Mouse (Mus musculus) left cerebral cortex, postnatal 10 days (tissue): Measurements from ENCODE around the gene Med23. TPM values are rescaled to one million over a fixed set of nuclear protein-coding genes. Genes with fewer than 3 reads are reported as not detected.
A peak's percentile ranks its signal among the peaks of the same experiment; 100 is the strongest.

Experiments used
- DNase-seq, 2 experiments: peaks; one replicate each; pipeline ENCODE4 v3.0.0; 2021 to 2022; ENCODE audit warnings: low spot score in 2 of 2, mixed read lengths in 1 of 2; ENCODE audit errors: extremely low spot score in 1 of 2
- intact Hi-C: fragments of 180-260 bp; cut with DNase I; formaldehyde crosslinking; loops from one replicate; pipeline ENCODE4 v1.15.1; 2025
- microRNA-seq: library from miRNA; unstranded; fragments of <30 nt; microRNA quantifications from one replicate; pipeline ENCODE4 v1.2.0, GENCODE M21; 2022
- total RNA-seq, 2 experiments: library from RNA; stranded (reverse); gene quantifications; 2 replicates each; pipeline ENCODE4 v1.2.3; 2021

Gene Med23
- total RNA-seq, 2 experiments from 2014 or later = 28.1 to 30.5 TPM

DNA sequence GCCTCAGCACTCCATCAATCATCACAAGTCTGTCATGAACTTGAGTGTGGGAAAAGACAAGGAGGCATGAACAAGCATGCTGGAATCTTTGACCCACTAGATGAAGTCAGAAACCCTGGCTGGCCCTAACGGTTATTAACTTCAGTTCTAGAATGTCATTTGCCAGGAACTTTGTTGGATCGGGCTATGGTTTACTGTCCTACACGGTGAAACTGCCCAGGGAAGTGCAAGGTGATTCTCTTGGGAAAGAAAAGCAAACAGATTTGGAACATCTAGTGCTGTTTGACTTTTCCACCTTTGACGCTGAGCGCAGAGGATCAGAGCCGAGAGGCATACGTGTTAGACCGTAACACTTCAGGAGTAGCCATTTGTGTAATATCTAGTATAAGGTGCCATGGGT, 81.8 kb downstream of the Med23 start:
- intact Hi-C loops = no loop called here
- DNase-seq = no peak

DNA sequence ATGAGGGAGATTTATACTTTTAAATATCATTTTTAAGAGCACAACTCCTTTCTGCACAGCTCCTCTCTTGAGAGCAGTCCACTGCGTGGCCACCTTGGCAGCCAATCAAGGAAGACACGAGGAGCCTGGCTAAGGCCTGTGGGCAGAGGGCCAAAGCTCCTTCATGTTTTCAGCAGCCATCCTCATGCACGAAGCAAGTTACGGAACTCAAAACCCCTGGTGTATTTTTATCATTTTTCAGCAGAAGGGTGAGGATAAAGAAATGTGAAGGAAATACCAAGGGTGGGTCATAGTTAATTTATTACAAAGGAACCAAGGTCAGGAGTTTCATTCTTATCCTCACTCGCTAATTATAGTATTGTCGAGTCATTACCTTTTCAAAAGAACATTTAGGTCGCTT, 82.8 kb downstream of the Med23 start:
- peak in 1 of 2 experiments; percentile 39 for DNase-seq
- intact Hi-C loops = no loop called here

DNA sequence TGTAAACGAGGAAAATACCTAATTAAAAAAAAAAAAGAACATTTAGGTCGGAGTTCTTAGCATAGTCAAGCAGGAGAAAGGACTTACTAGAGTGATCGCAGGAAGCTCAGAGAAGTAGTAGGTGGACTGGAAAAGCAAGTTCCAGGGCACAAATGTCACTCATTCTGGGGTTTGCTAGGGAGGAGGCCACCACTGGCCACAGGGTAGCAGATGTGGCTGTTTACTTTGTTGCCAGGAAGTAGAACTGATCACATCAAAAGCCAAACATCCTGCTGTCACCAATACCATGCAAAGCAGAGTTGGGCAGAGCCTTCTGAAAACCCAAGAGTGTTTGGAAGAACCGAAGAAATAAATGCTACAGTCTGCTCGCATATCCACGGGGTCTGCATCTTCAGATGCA, 84.1 kb downstream of the Med23 start:
- DNase-seq = no peak
- intact Hi-C loops = no loop called here

GRCm38 (mm10) chr10:24958280-24959042, 88.7 kb downstream of the Med23 start:
- DNase-seq = no peak
- intact Hi-C loops = no loop called here

DNA sequence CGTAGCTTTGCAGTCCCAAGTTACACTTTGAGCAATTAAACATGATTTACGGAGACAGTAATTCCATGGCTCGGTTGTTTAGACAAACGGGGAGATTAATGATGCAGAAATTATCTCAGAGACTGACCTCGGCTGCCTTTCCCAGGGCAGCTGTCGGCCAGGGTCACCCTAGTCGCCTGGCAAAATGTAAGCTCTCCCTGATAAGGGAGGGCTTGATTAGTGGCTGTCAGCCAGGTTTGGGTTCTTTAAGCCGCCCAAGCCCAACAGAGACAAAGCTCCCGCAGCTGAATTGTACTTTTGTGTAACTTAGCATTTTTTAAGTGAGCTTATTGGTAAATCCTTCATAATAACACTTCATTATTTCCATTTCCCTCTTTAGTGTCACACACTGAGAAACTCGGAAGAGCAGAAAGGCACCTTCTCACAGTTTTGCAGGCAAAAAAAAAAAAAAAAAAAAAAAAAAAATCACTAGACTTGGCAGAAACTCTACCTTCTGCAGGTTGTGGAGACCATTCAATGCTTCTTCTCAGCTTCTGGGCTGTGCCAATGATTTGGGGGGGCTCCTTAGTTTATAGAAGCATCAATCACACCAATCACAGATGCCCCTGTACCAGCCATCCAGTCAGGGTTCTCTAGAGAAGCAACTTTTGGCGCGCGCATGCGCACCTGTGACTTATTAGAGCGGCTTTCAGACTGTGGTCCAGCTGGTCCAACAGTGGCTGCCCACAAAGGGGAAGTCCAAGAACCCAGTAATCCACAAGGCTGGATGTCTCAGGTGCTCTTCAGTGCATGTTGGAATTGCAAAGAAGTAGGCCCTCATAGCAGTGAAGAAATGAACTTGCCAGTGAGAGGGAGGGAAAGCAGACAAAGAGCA, 89.5 kb downstream of the Med23 start:
- intact Hi-C loops = no loop called here
- DNase-seq = no peak

DNA sequence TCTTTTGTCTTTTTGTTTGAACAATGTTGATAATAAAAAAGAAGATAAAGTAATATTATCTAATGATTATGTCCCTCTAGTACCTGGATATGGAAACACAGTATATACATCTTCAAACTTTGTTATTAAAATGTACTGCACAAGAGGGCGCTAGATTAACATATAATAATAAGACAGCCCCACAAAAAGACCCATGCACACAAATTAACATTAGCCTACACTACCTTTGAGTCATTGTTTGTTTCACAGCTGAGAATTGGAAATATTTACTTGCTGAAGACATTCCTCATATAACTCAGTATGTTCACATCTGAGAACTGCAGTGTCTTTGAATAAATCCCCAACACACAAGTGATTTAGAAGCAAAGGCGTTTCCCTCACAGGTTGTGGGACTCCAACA, 91.3 kb downstream of the Med23 start:
- intact Hi-C loops = no loop called here
- DNase-seq = peak in 1 of 2 experiments; percentile 56

- DNase-seq = no peak
- intact Hi-C loops = loop anchor here (2.0 kb wide), 1 partner anchor 257 kb away; no protein-coding TSS in a partner anchor
These were observed 92.1 kb downstream of the Med23 start for GRCm38 (mm10) chr10:24961889-24962288.

Small RNA genes lying within 50 kb of the gene (microRNA-seq; reads per million reads assigned to microRNA genes)
- not detected for gene Mir6905

Other genes with a start within 250 kb of the Med23 start
- 1 to 10 TPM; 3.7 to 4.6 TPM for gene Enpp1, start 157.8 kb upstream of the Med23 start, total RNA-seq
- 1 to 10 TPM in 1 of 2 experiments, under 1 TPM in 1; 0.91 to 2.0 TPM for gene Enpp3, start 27.2 kb upstream of the Med23 start, total RNA-seq
- under 1 TPM; 0.24 to 0.30 TPM for gene Arg1, start 57.5 kb downstream of the Med23 start, total RNA-seq